Mouse (Mus musculus) bone marrow, adult 2 months (tissue): Measurements from ENCODE around the gene Rpap3.

Experiments
- CTCF ChIP-seq: fragments of 200-500 bp; IDR thresholded peaks from 2 replicates; pipeline ENCODE4 v1.5.1; 2011; ENCODE audit warnings: low read length, control low read depth; ENCODE audit not compliant: control insufficient read depth, insufficient read depth
- POLR2A ChIP-seq: fragments of 200-500 bp; IDR thresholded peaks from 2 replicates; pipeline ENCODE4 v1.6.1; 2011; ENCODE audit warnings: low read depth, mild to moderate bottlenecking, control low read depth, low read length, borderline replicate concordance; ENCODE audit not compliant: control insufficient read depth

DNA sequence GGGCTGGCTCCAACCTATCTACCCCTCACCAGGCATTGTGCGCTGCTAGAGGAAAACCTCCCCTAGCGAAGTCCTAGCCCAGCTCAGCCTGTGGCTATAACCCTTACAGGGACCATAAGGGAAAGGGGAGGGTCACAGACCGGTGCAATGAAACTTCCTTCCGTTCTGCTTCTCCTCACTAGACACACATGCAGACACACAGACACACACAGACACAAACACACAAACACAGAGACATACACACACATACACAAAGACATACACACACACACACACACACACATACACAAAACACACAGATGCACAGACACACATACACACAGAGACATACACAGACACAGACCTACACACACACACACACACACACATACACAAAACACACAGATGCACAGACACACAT lies 37.0 kb upstream of the Rpap3 start:
- no peak for TF ChIP-seq CTCF
- no peak for TF ChIP-seq POLR2A
